Mouse (Mus musculus) layer of hippocampus, adult 18-20 months (tissue): ENCODE data around the gene Fam193b. TPM values are rescaled to one million over a fixed set of nuclear protein-coding genes. Genes with fewer than 3 reads are reported as not detected.
A peak's percentile ranks its signal among the peaks of the same experiment; 100 is the strongest.

Source experiments
- DNase-seq, 2 experiments: peaks; one replicate each; pipeline ENCODE4 v3.0.0; 2022; ENCODE audit warnings: low spot score in 2 of 2
- total RNA-seq, 2 experiments: library from RNA; stranded (reverse); gene quantifications; 2 replicates each; pipeline ENCODE4 v1.2.3; 2021

The Fam193b gene
- total RNA-seq, 2 experiments from 2014 or later: 77.6 to 79.0 TPM

- DNase-seq: peak in 1 of 2 experiments; percentile 49
Observed at GRCm38 (mm10) chr13:55527834-55528772, 42.8 kb downstream of the Fam193b start.

GRCm38 (mm10) chr13:55527212-55527611 lies 43.7 kb downstream of the Fam193b start:
- DNase-seq: no peak

- no peak for DNase-seq
Observed at GRCm38 (mm10) chr13:55525733-55526553, 45.0 kb downstream of the Fam193b start.

- DNase-seq: no peak
Observed at GRCm38 (mm10) chr13:55523951-55524600, 46.8 kb downstream of the Fam193b start.

GRCm38 (mm10) chr13:55523278-55523677 lies 47.6 kb downstream of the Fam193b start:
- no peak for DNase-seq

GRCm38 (mm10) chr13:55522730-55523129 lies 48.2 kb downstream of the Fam193b start:
- DNase-seq: no peak

GRCm38 (mm10) chr13:55519606-55520005 lies 51.3 kb downstream of the Fam193b start:
- no peak for DNase-seq

GRCm38 (mm10) chr13:55516955-55517354 lies 54.0 kb downstream of the Fam193b start:
- DNase-seq: peak; percentile 78 to 95

GRCm38 (mm10) chr13:55513828-55514227 lies 57.1 kb downstream of the Fam193b start:
- no peak for DNase-seq

GRCm38 (mm10) chr13:55513111-55513748 lies 57.7 kb downstream of the Fam193b start, which contains the start of gene Pdlim7:
Pdlim7 (minus strand) TSS chr13:55513676.
- DNase-seq: peak; percentile 79 to 85

GRCm38 (mm10) chr13:55512379-55513031 lies 58.4 kb downstream of the Fam193b start:
- DNase-seq: no peak

- DNase-seq: no peak
Observed at GRCm38 (mm10) chr13:55511492-55511861, 59.4 kb downstream of the Fam193b start.

- DNase-seq: no peak
Observed at GRCm38 (mm10) chr13:55510668-55511491, 60.0 kb downstream of the Fam193b start.

GRCm38 (mm10) chr13:55510332-55510667 lies 60.6 kb downstream of the Fam193b start:
- DNase-seq: no peak

- DNase-seq: no peak
Observed at GRCm38 (mm10) chr13:55508531-55508930, 62.4 kb downstream of the Fam193b start.

GRCm38 (mm10) chr13:55507877-55508276 lies 63.0 kb downstream of the Fam193b start:
- no peak for DNase-seq

- no peak for DNase-seq
Observed at GRCm38 (mm10) chr13:55506697-55507096, 64.2 kb downstream of the Fam193b start.

- no peak for DNase-seq
Observed at GRCm38 (mm10) chr13:55505810-55506209, 65.1 kb downstream of the Fam193b start.

- DNase-seq: no peak
Observed at GRCm38 (mm10) chr13:55504390-55504789, 66.5 kb downstream of the Fam193b start.

- no peak for DNase-seq
Observed at GRCm38 (mm10) chr13:55502405-55502804, 68.5 kb downstream of the Fam193b start.
